Mouse (Mus musculus) MEL-GATA-1-ER (cell line): ENCODE measurements around the gene Prkcb.

Experiments
- DNase-seq: peaks from one replicate; pipeline ENCODE4 v3.0.0-alpha.2; 2012; ENCODE audit warnings: low read depth; ENCODE audit errors: extremely low read depth

Prkcb gene

GRCm38 (mm10) chr7:122579461-122580157, 291.1 kb downstream of the Prkcb start:
- no peak for DNase-seq

- DNase-seq, result no peak
Measured at GRCm38 (mm10) chr7:122580158-122580475, 291.6 kb downstream of the Prkcb start.

GRCm38 (mm10) chr7:122584421-122585151, 296.0 kb downstream of the Prkcb start:
- DNase-seq, result no peak

- DNase-seq, result no peak
Measured at GRCm38 (mm10) chr7:122595897-122596296, 307.3 kb downstream of the Prkcb start.

GRCm38 (mm10) chr7:122596596-122597170, 308.1 kb downstream of the Prkcb start:
- DNase-seq, result no peak

- DNase-seq, result no peak
Measured at GRCm38 (mm10) chr7:122597313-122597712, 308.8 kb downstream of the Prkcb start.

GRCm38 (mm10) chr7:122600856-122601255, 312.3 kb downstream of the Prkcb start:
- no peak for DNase-seq

GRCm38 (mm10) chr7:122605066-122605465, 316.5 kb downstream of the Prkcb start:
- no peak for DNase-seq

- no peak for DNase-seq
Measured at GRCm38 (mm10) chr7:122609420-122609819, 320.9 kb downstream of the Prkcb start.

- no peak for DNase-seq
Measured at GRCm38 (mm10) chr7:122610161-122610560, 321.6 kb downstream of the Prkcb start.

GRCm38 (mm10) chr7:122613876-122614275, 325.3 kb downstream of the Prkcb start:
- DNase-seq, result no peak

- DNase-seq, result no peak
Measured at GRCm38 (mm10) chr7:122622125-122622774, 333.7 kb downstream of the Prkcb start.

GRCm38 (mm10) chr7:122623753-122624152, 335.2 kb downstream of the Prkcb start:
- no peak for DNase-seq

GRCm38 (mm10) chr7:122628050-122628449, 339.5 kb downstream of the Prkcb start:
- no peak for DNase-seq

- no peak for DNase-seq
Measured at GRCm38 (mm10) chr7:122630386-122630785, 341.8 kb downstream of the Prkcb start.

GRCm38 (mm10) chr7:122631151-122631550, 342.6 kb downstream of the Prkcb start:
- DNase-seq, result no peak

GRCm38 (mm10) chr7:122632946-122633345, 344.4 kb downstream of the Prkcb start:
- no peak for DNase-seq

GRCm38 (mm10) chr7:122633463-122633862, 344.9 kb downstream of the Prkcb start:
- DNase-seq, result no peak

GRCm38 (mm10) chr7:122643676-122644075, 355.1 kb downstream of the Prkcb start:
- DNase-seq, result no peak

GRCm38 (mm10) chr7:122649306-122649705, 360.8 kb downstream of the Prkcb start:
- no peak for DNase-seq

GRCm38 (mm10) chr7:122652523-122652922, 364.0 kb downstream of the Prkcb start:
- DNase-seq, result no peak

GRCm38 (mm10) chr7:122656671-122657070, 368.1 kb downstream of the Prkcb start:
- DNase-seq, result no peak
